Mouse (Mus musculus): ENCODE results near the gene Gpr65.

GRCm38 (mm10) chr12:98227037-98227436, 41.4 kb upstream of the Gpr65 start:
- TF ChIP-seq GATA1 (IDR thresholded peaks at IDR 0.05; ENCODE audit: low read depth, low read length) (no peak), HCFC1 (IDR thresholded peaks at IDR 0.05; ENCODE audit: low read depth, low read length) (no peak), UBTF (IDR thresholded peaks at IDR 0.05; ENCODE audit: borderline replicate concordance, insufficient read depth, low read depth, low read length) (no peak), ZC3H11A (IDR thresholded peaks at IDR 0.05; ENCODE audit: low read depth, low read length) (no peak), CHD1 (IDR thresholded peaks at IDR 0.05; ENCODE audit: low read depth, low read length) (no peak), POLR2A (IDR thresholded peaks at IDR 0.05; ENCODE audit: control insufficient read depth in 1 of 2, insufficient read depth in 1 of 2, low read depth in 1 of 2, low read length in 2 of 2, poor library complexity in 1 of 2) (no peak), CTCF (IDR thresholded peaks at IDR 0.05 in 2 of 3, conservative IDR thresholded peaks at IDR 0.05 in 1 of 3; ENCODE audit: control insufficient read depth in 1 of 3, insufficient read depth in 1 of 3, low read depth in 2 of 3, low read length in 3 of 3, poor library complexity in 1 of 3, severe bottlenecking in 1 of 3) (no peak), ZKSCAN1 (IDR thresholded peaks at IDR 0.05; ENCODE audit: low read depth, low read length) (no peak), NRF1 (IDR thresholded peaks at IDR 0.05; ENCODE audit: insufficient read depth, low read depth, low read length, poor library complexity, severe bottlenecking) (no peak)
